Mouse (Mus musculus) E14TG2a.4 (cell line): ENCODE data around the gene Tpm1.

Experiments used
- CTCF ChIP-seq: conservative IDR thresholded peaks from 2 replicates; pipeline ENCODE4 v1.5.1; 2014; ENCODE audit warnings: low read length
- NANOG ChIP-seq: IDR thresholded peaks from 2 replicates; pipeline ENCODE4 v1.6.1; 2014; ENCODE audit warnings: borderline replicate concordance, low read length, mixed read lengths

DNA sequence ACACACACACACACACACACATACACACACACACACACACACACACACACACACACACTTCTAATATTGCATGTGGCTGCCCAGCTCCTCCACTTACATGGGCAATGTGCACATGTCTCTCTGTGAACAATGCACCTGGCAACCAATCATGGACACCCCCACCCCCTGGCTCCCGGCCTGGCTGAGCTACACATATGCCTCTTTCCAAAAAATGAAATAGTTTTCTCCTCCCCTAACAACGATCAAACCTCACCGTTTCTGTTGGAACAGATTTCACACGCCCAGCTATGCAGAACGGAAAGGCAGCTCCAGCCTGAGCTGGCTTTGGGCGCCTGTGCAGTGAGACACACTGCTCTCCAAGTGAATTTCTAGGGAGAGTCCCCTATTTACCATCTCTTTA, 9.2 kb upstream of the Tpm1 start:
- TF ChIP-seq CTCF (no peak), NANOG (no peak)
